Mouse (Mus musculus): ENCODE measurements around the gene Gm11077. TPM values are rescaled to one million over a fixed set of nuclear protein-coding genes. Genes with fewer than 3 reads are reported as not detected.
A peak's percentile ranks its signal among the peaks of the same experiment; 100 is the strongest.

Gene Gm11077
- polyA plus RNA-seq, 1 experiment from 2014 or later: not detected

DNA sequence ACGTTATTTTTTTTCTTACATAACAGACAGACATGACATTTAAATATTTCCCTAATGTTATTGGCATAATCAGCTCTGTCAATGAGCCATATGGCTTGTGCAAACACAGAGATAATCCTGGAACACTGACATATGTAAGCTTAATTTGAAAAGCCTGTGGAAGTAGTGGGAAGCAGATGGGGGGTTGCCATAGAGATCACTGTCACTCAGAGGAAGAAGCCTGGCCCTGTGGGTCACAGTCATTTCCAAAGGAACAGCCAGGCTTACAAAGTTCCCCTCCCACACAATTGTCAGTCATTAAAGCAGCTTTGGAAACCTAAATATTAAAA, 2.3 kb downstream of the Gm11077 start:
- no peak for ATAC-seq (ENCODE audit: low FRiP score, low TSS enrichment)
- H3K4me1 ChIP-seq (replicated peaks; ENCODE audit: control insufficient read depth, insufficient read depth): no peaks in the 10 kb centered on the region
- H3K4me3 ChIP-seq (ENCODE audit: low read depth, low read length): no peak overlapping the region
- TF ChIP-seq CTCF (IDR thresholded peaks at IDR 0.05; ENCODE audit: low read depth): no peak
- no peak for TF ChIP-seq EP300 (optimal IDR thresholded peaks at IDR 0.05)
- H3K9ac ChIP-seq (ENCODE audit: low read length): no peak overlapping the region
- DNase-seq (ENCODE audit: low spot score): no peak
- no peaks in the 10 kb centered on the region for H3K36me3 ChIP-seq (ENCODE audit: control insufficient read depth, insufficient read depth, low read length)
- WGBS: 41% methylated on average over 1 of the region's 1 CpGs
- H3K9me3 ChIP-seq (ENCODE audit: control insufficient read depth, low read length): no peaks in the 10 kb centered on the region
- no peak overlapping the region for H3K4me2 ChIP-seq (replicated peaks; ENCODE audit: low read depth)
- no peaks in the 10 kb centered on the region for H3K27me3 ChIP-seq (ENCODE audit: control insufficient read depth, insufficient read depth, low read length)
- H3K27ac ChIP-seq (replicated peaks): no peak overlapping the region

GRCm38 (mm10) chr6:140732971-140733640, 4.0 kb downstream of the Gm11077 start:
- TF ChIP-seq CTCF (IDR thresholded peaks at IDR 0.05; ENCODE audit: low read depth) (no peak), EP300 (optimal IDR thresholded peaks at IDR 0.05) (no peak)
- WGBS: 27% methylated on average over 10 of the region's 10 CpGs
- no peaks in the 10 kb centered on the region for H3K4me1 ChIP-seq (replicated peaks; ENCODE audit: control insufficient read depth, insufficient read depth)
- H3K4me2 ChIP-seq (replicated peaks; ENCODE audit: low read depth): peak overlapping the region; percentile 47
- H3K9ac ChIP-seq (ENCODE audit: low read length): 0 out of 2 replicates have a peak overlapping the region, but pooled peaks have one; percentile 28
- ATAC-seq (ENCODE audit: low FRiP score, low TSS enrichment) (no peak), DNase-seq (ENCODE audit: low spot score) (no peak)
- no peaks in the 10 kb centered on the region for H3K9me3 ChIP-seq (ENCODE audit: control insufficient read depth, low read length)
- no peaks in the 10 kb centered on the region for H3K36me3 ChIP-seq (ENCODE audit: control insufficient read depth, insufficient read depth, low read length)
- no peaks in the 10 kb centered on the region for H3K27me3 ChIP-seq (ENCODE audit: control insufficient read depth, insufficient read depth, low read length)
- H3K27ac ChIP-seq (replicated peaks): 0 out of 2 replicates have a peak overlapping the region, but pooled peaks have one; percentile 5
- peak overlapping the region; percentile 18; the same call in 1 of the 2 replicates for H3K4me3 ChIP-seq (ENCODE audit: low read depth, low read length)

GRCm38 (mm10) chr6:140733641-140733986, 4.5 kb downstream of the Gm11077 start:
- H3K9me3 ChIP-seq (ENCODE audit: control insufficient read depth, low read length): no peaks in the 10 kb centered on the region
- no peaks in the 10 kb centered on the region for H3K27me3 ChIP-seq (ENCODE audit: control insufficient read depth, insufficient read depth, low read length)
- peak overlapping the region; percentile 18; the same call in 1 of the 2 replicates for H3K4me3 ChIP-seq (ENCODE audit: low read depth, low read length)
- no peaks in the 10 kb centered on the region for H3K4me1 ChIP-seq (replicated peaks; ENCODE audit: control insufficient read depth, insufficient read depth)
- TF ChIP-seq EP300 (optimal IDR thresholded peaks at IDR 0.05) (no peak), CTCF (IDR thresholded peaks at IDR 0.05; ENCODE audit: low read depth) (no peak)
- WGBS: 4% methylated on average over 15 of the region's 15 CpGs
- ATAC-seq (ENCODE audit: low FRiP score, low TSS enrichment) (no peak; the same call in 1 of the 2 replicates), DNase-seq (ENCODE audit: low spot score) (peak; percentile 26)
- H3K36me3 ChIP-seq (ENCODE audit: control insufficient read depth, insufficient read depth, low read length): no peaks in the 10 kb centered on the region
- H3K9ac ChIP-seq (ENCODE audit: low read length): 0 out of 2 replicates have a peak overlapping the region, but pooled peaks have one; percentile 28
- peak overlapping the region; percentile 47 for H3K4me2 ChIP-seq (replicated peaks; ENCODE audit: low read depth)
- 0 out of 2 replicates have a peak overlapping the region, but pooled peaks have one; percentile 5 for H3K27ac ChIP-seq (replicated peaks)

DNA sequence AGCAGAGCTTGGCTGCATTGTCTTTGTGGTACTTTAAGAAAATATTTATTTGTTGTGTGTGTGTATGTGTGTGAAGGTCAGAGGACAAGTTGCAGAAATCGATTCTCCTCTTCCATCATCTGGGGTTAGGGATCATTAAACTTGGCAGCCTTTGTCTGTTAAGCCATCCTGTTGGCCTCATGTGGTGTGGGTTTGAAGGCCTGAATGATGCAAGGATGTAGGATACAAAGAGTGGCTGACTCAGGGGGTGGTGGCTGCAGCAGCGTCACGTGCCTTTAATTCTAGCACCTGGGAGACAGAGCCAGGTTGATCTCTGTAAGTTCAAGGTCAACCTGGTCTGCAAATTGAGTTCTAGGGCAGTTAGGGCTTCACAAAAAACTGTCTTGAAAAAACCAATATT, 16.5 kb downstream of the Gm11077 start:
- no peak for TF ChIP-seq CTCF (IDR thresholded peaks at IDR 0.05; ENCODE audit: low read depth)
- no peak for TF ChIP-seq EP300 (optimal IDR thresholded peaks at IDR 0.05)
- H3K4me2 ChIP-seq (replicated peaks; ENCODE audit: low read depth): no peak overlapping the region
- no peak for DNase-seq (ENCODE audit: low spot score)
- H3K9me3 ChIP-seq (ENCODE audit: control insufficient read depth, low read length): no peaks in the 10 kb centered on the region
- no peak for ATAC-seq (ENCODE audit: low FRiP score, low TSS enrichment)
- no peak overlapping the region for H3K9ac ChIP-seq (ENCODE audit: low read length)
- H3K4me1 ChIP-seq (replicated peaks; ENCODE audit: control insufficient read depth, insufficient read depth): no peaks in the 10 kb centered on the region
- no peaks in the 10 kb centered on the region for H3K36me3 ChIP-seq (ENCODE audit: control insufficient read depth, insufficient read depth, low read length)
- H3K27me3 ChIP-seq (ENCODE audit: control insufficient read depth, insufficient read depth, low read length): no peaks in the 10 kb centered on the region
- no peak overlapping the region for H3K27ac ChIP-seq (replicated peaks)
- H3K4me3 ChIP-seq (ENCODE audit: low read depth, low read length): no peak overlapping the region
- 73% methylated on average over 3 of the region's 3 CpGs for WGBS

DNA sequence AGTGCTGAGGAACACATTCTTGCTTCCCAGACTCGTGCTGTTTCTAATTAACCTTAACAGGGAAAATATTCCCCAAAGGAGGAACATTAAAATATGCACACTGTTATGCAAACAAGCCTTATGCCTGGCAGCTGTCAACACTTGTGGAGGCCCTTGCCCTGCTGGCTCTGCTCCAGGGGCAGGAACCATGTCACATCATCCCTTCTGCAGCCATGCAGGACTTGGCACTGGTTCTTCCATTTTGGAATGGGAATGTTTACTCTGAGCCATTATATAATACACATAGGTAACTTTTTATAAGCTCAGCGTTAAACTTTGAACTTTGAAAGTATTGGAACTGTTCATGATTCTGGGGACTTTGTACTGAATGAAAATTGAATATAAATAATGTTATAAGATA, 18.5 kb downstream of the Gm11077 start:
- H3K4me1 ChIP-seq (replicated peaks; ENCODE audit: control insufficient read depth, insufficient read depth): no peaks in the 10 kb centered on the region
- H3K9ac ChIP-seq (ENCODE audit: low read length): no peak overlapping the region
- 65% methylated on average over 2 of the region's 2 CpGs for WGBS

GRCm38 (mm10) chr6:140750371-140751080, 21.4 kb downstream of the Gm11077 start:
- ATAC-seq (ENCODE audit: low FRiP score, low TSS enrichment) (no peak), DNase-seq (ENCODE audit: low spot score) (no peak)
- Histone ChIP-seq H3K27me3 (ENCODE audit: control insufficient read depth, insufficient read depth, low read length) (no peaks in the 10 kb centered on the region), H3K9me3 (ENCODE audit: control insufficient read depth, low read length) (no peaks in the 10 kb centered on the region), H3K4me1 (replicated peaks; ENCODE audit: control insufficient read depth, insufficient read depth) (no peaks in the 10 kb centered on the region), H3K36me3 (ENCODE audit: control insufficient read depth, insufficient read depth, low read length) (no peaks in the 10 kb centered on the region), H3K4me3 (ENCODE audit: low read depth, low read length) (no peak overlapping the region), H3K4me2 (replicated peaks; ENCODE audit: low read depth) (no peak overlapping the region), H3K27ac (replicated peaks) (no peak overlapping the region), H3K9ac (ENCODE audit: low read length) (no peak overlapping the region)
- no peak for TF ChIP-seq EP300 (optimal IDR thresholded peaks at IDR 0.05)
- TF ChIP-seq CTCF (IDR thresholded peaks at IDR 0.05; ENCODE audit: low read depth): no peak
- 70% methylated on average over 8 of the region's 8 CpGs for WGBS

More for the DNA sequence above, 18.5 kb downstream of the Gm11077 start:
- H3K4me3 ChIP-seq (ENCODE audit: low read depth, low read length): no peak overlapping the region
- no peaks in the 10 kb centered on the region for H3K9me3 ChIP-seq (ENCODE audit: control insufficient read depth, low read length)
- no peaks in the 10 kb centered on the region for H3K36me3 ChIP-seq (ENCODE audit: control insufficient read depth, insufficient read depth, low read length)
- DNase-seq (ENCODE audit: low spot score) (no peak), ATAC-seq (ENCODE audit: low FRiP score, low TSS enrichment) (no peak)
- no peak overlapping the region for H3K4me2 ChIP-seq (replicated peaks; ENCODE audit: low read depth)
- H3K27me3 ChIP-seq (ENCODE audit: control insufficient read depth, insufficient read depth, low read length): no peaks in the 10 kb centered on the region
- H3K27ac ChIP-seq (replicated peaks): no peak overlapping the region
- TF ChIP-seq CTCF (IDR thresholded peaks at IDR 0.05; ENCODE audit: low read depth) (no peak), EP300 (optimal IDR thresholded peaks at IDR 0.05) (no peak)

Measured in stomach, postnatal 0 days (tissue).